Mouse (Mus musculus): Measurements from ENCODE around the gene Fam83g.

GRCm38 (mm10) chr11:61675332-61675731 is 8.6 kb upstream of the Fam83g start:
- no peak for TF ChIP-seq CEBPB (IDR thresholded peaks at IDR 0.05; ENCODE audit: insufficient read depth, poor library complexity, severe bottlenecking)
- no peak for TF ChIP-seq POLR2AphosphoS2 (IDR thresholded peaks at IDR 0.05; ENCODE audit: insufficient read length, low read depth)
- no peak for TF ChIP-seq MAX (IDR thresholded peaks at IDR 0.05; ENCODE audit: low read depth)
- TF ChIP-seq POLR2A (IDR thresholded peaks at IDR 0.05; ENCODE audit: insufficient read length, low read depth) = no peak
- TF ChIP-seq E2F4 (IDR thresholded peaks at IDR 0.05; ENCODE audit: insufficient read depth) = no peak
- peak in 2 of 3 experiments; percentile 74 to 86 for TF ChIP-seq MYOG (IDR thresholded peaks at IDR 0.05; ENCODE audit: control insufficient read depth in 1 of 3, insufficient read depth in 1 of 3, insufficient read length in 2 of 3, low read depth in 2 of 3)
- TF ChIP-seq TCF12 (IDR thresholded peaks at IDR 0.05; ENCODE audit: insufficient read depth, poor library complexity, severe bottlenecking) = peak; percentile 11
- TF ChIP-seq TCF3 (IDR thresholded peaks at IDR 0.05; ENCODE audit: insufficient read length, low read depth) = no peak
- peak in 2 of 3 experiments; percentile 58 to 66 for TF ChIP-seq MYOD1 (IDR thresholded peaks at IDR 0.05; ENCODE audit: control insufficient read depth in 1 of 3, insufficient read length in 2 of 3, low read depth in 2 of 3)

All from myocyte (in vitro differentiated cells).